Mouse (Mus musculus): ENCODE data around the gene Nudt9. TPM values are rescaled to one million over a fixed set of nuclear protein-coding genes. Genes with fewer than 3 reads are reported as not detected.
"Not testable (repeated sequence)": the region's sequence is repeated elsewhere in the genome, so short reads cannot be mapped to it uniquely, and the experiment has no call there.

The Nudt9 gene
- polyA plus RNA-seq, 1 experiment from 2014 or later, result 56.6 TPM

GRCm38 (mm10) chr5:104021597-104022378, 24.3 kb upstream of the Nudt9 start, which contains the start of gene Hsd17b11:
Gene Hsd17b11, minus strand, starts transcription at chr5:104021919.
- peak; percentile 83 for ATAC-seq (replicated peaks)

DNA sequence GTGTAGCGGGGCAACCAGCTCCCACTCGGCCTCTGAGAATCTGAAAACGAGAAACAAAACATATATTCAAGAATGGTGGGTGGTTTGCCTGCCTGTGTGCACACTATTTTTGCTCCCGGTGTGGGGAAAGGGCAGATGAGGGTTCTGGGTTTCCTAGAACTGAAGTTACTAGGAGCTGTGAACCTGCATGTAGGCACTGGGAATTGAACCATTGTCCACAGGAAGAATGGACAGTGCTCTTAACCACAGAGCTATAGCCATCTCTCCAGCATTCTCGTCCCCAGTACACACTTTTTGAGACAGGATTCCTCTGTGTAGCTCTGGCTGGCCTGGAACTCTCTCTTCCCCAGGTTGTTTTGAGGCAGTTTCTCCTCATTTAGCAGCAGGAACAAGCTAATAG, 23.5 kb upstream of the Nudt9 start:
- peak overlapping the region; percentile 75 for H3K4me2 ChIP-seq (replicated peaks)
- peaks cover 9% of the 10 kb centered on the region; the same call in 1 of the 2 replicates for H3K27me3 ChIP-seq
- H3K4me1 ChIP-seq, result peaks cover 7% of the 10 kb centered on the region; the same call in 1 of the 2 replicates
- H3K27ac ChIP-seq (replicated peaks), result no peak overlapping the region
- H3K36me3 ChIP-seq, result no peaks in the 10 kb centered on the region
- no peaks in the 10 kb centered on the region for H3K9me3 ChIP-seq
- H3K4me3 ChIP-seq, result peak overlapping the region; percentile 51
- 30% methylated on average over 5 of the region's 5 CpGs for WGBS
- ATAC-seq (replicated peaks), result no peak
- H3K9ac ChIP-seq (replicated peaks), result no peak overlapping the region

More at GRCm38 (mm10) chr5:104021597-104022378, 24.3 kb upstream of the Nudt9 start, which contains the start of gene Hsd17b11:
- peak within 1 kb of the TSS; percentile 75 for H3K4me2 ChIP-seq (replicated peaks)
- H3K9me3 ChIP-seq, result no peaks in the 10 kb centered on the region
- peaks cover 7% of the 10 kb centered on the region; the same call in 1 of the 2 replicates for H3K4me1 ChIP-seq
- 1% methylated on average over 31 of the region's 31 CpGs for WGBS
- peak within 1 kb of the TSS; percentile 9; the same call in 1 of the 2 replicates for H3K27ac ChIP-seq (replicated peaks)
- H3K27me3 ChIP-seq, result peaks cover 9% of the 10 kb centered on the region; the same call in 1 of the 2 replicates
- no peaks in the 10 kb centered on the region for H3K36me3 ChIP-seq
- peak within 1 kb of the TSS; percentile 51 for H3K4me3 ChIP-seq
- H3K9ac ChIP-seq (replicated peaks), result peak within 1 kb of the TSS; percentile 62

DNA sequence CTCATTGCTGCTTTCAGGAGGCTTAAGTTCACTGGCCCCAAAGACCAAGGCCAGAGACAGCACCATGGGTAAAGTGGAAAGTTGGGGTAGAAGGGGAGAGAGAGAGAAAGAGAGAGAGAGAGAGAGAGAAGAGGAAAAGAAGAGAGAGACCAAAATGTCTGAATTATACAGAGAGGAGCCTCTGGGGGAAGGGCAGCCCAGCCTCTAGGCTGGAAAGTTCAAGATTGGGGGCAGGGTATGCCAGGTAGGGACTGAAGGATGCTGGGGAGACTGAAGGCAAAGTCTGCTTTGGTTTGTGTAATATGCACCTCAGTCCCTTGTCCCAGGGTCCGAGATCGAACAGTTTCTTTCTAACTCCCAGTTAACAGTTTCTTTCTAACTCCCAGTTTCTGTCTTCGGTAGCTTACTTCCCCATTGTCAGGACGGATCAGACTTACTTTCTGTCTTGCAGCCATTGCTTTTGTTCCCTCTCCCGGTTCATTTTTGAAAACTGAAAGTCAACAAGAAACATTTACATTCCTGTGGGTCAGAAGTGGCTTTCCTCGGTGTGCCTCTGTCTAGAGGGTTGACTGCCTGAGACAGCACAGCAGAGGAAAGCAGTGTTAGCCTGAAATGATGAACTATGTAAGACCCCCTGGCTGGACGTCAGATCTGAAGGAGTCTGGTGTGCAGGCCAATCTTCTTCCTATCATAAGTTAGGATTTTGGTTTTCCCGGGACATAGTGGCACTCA, 22.7 kb upstream of the Nudt9 start:
- H3K4me1 ChIP-seq, result peaks cover 7% of the 10 kb centered on the region; the same call in 1 of the 2 replicates
- H3K9ac ChIP-seq (replicated peaks), result no peak overlapping the region
- H3K9me3 ChIP-seq, result no peaks in the 10 kb centered on the region
- no peak overlapping the region for H3K4me3 ChIP-seq
- H3K27me3 ChIP-seq, result peaks cover 9% of the 10 kb centered on the region; the same call in 1 of the 2 replicates
- no peak for ATAC-seq (replicated peaks)
- no peak overlapping the region for H3K4me2 ChIP-seq (replicated peaks)
- no peak overlapping the region for H3K27ac ChIP-seq (replicated peaks)
- WGBS, result 74% methylated on average over 8 of the region's 8 CpGs
- no peaks in the 10 kb centered on the region for H3K36me3 ChIP-seq

- H3K27me3 ChIP-seq; H3K4me3 ChIP-seq; H3K9me3 ChIP-seq; H3K4me2 ChIP-seq (replicated peaks); H3K4me1 ChIP-seq; H3K36me3 ChIP-seq; ATAC-seq (replicated peaks); H3K9ac ChIP-seq (replicated peaks); H3K27ac ChIP-seq (replicated peaks): not testable (repeated sequence)
- WGBS, result 82% methylated on average over 5 of the region's 5 CpGs
Measured at GRCm38 (mm10) chr5:104024193-104024592, 21.9 kb upstream of the Nudt9 start.

DNA sequence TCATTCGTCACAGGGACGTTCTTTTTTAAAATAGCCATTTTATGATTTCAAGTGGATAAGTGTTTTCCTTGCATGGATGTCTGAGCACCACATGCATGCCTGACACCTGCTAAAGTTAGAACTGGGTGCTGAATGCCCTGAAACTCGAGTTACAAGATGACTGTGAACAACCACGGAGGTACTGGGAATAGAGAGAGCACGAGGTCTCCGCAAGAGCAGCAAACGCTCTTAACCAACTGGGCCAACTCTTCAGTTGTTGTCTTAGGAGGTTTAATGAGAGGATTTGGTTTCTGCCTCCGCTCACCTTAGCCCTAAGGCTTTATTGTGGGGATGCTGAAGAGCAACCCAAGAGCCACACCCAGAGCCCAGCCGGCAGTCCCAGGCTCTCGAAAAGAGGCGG, 21.3 kb upstream of the Nudt9 start:
- Histone ChIP-seq H3K36me3 (no peaks in the 10 kb centered on the region), H3K9ac (replicated peaks) (no peak overlapping the region), H3K27me3 (peaks cover 9% of the 10 kb centered on the region; the same call in 1 of the 2 replicates), H3K4me1 (peaks cover 7% of the 10 kb centered on the region; the same call in 1 of the 2 replicates), H3K4me2 (replicated peaks) (no peak overlapping the region), H3K4me3 (no peak overlapping the region), H3K27ac (replicated peaks) (no peak overlapping the region), H3K9me3 (no peaks in the 10 kb centered on the region)
- ATAC-seq (replicated peaks), result no peak
- WGBS, result 74% methylated on average over 11 of the region's 11 CpGs

GRCm38 (mm10) chr5:104025245-104025854, 20.8 kb upstream of the Nudt9 start:
- Histone ChIP-seq H3K9ac (replicated peaks) (no peak overlapping the region), H3K4me2 (replicated peaks) (no peak overlapping the region), H3K4me3 (no peak overlapping the region), H3K27ac (replicated peaks) (no peak overlapping the region), H3K36me3 (no peaks in the 10 kb centered on the region), H3K27me3 (peaks cover 9% of the 10 kb centered on the region; the same call in 1 of the 2 replicates), H3K9me3 (no peaks in the 10 kb centered on the region), H3K4me1 (peaks cover 7% of the 10 kb centered on the region; the same call in 1 of the 2 replicates)
- ATAC-seq (replicated peaks), result no peak
- 50% methylated on average over 17 of the region's 17 CpGs for WGBS

GRCm38 (mm10) chr5:104032434-104033097, 13.5 kb upstream of the Nudt9 start:
- WGBS, result 88% methylated on average over 2 of the region's 2 CpGs
- Histone ChIP-seq H3K4me1 (no peaks in the 10 kb centered on the region), H3K9ac (replicated peaks) (no peak overlapping the region), H3K27me3 (no peaks in the 10 kb centered on the region), H3K4me3 (no peak overlapping the region), H3K4me2 (replicated peaks) (no peak overlapping the region), H3K27ac (replicated peaks) (no peak overlapping the region), H3K9me3 (no peaks in the 10 kb centered on the region), H3K36me3 (no peaks in the 10 kb centered on the region)
- no peak for ATAC-seq (replicated peaks)

GRCm38 (mm10) chr5:104035066-104035465, 11.0 kb upstream of the Nudt9 start:
- H3K27me3 ChIP-seq, result no peaks in the 10 kb centered on the region
- no peak overlapping the region for H3K4me3 ChIP-seq
- H3K9me3 ChIP-seq, result no peaks in the 10 kb centered on the region
- no peak overlapping the region for H3K27ac ChIP-seq (replicated peaks)
- H3K4me1 ChIP-seq, result no peaks in the 10 kb centered on the region
- H3K36me3 ChIP-seq, result no peaks in the 10 kb centered on the region
- H3K4me2 ChIP-seq (replicated peaks), result no peak overlapping the region
- ATAC-seq (replicated peaks), result no peak
- no peak overlapping the region for H3K9ac ChIP-seq (replicated peaks)

GRCm38 (mm10) chr5:104035824-104036223, 10.3 kb upstream of the Nudt9 start:
- Histone ChIP-seq H3K27ac (replicated peaks) (no peak overlapping the region), H3K36me3 (no peaks in the 10 kb centered on the region), H3K4me3 (no peak overlapping the region), H3K4me1 (no peaks in the 10 kb centered on the region), H3K27me3 (no peaks in the 10 kb centered on the region), H3K4me2 (replicated peaks) (no peak overlapping the region), H3K9me3 (no peaks in the 10 kb centered on the region), H3K9ac (replicated peaks) (no peak overlapping the region)
- WGBS, result 45% methylated on average over 1 of the region's 1 CpGs
- no peak for ATAC-seq (replicated peaks)

DNA sequence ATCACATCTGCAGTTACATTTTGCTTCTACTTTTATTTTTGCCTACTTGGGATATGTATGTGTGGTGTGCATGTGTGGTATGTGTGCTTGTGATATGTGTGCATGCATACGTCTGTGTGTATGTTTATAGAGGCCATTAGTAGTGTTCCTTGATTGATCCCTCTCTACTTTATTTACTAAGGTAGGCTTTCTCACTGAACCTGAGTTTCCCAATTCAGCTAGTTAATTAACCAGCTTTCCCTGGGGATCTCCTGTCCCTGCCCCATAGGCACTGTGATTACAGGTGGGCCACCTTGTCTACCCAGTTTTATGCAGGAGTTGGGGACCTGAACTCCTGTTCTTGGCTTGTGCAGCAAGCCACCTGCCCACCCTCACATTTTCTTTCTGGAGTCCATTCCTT, 9.4 kb upstream of the Nudt9 start:
- Histone ChIP-seq H3K4me2 (replicated peaks) (no peak overlapping the region), H3K9me3 (no peaks in the 10 kb centered on the region), H3K36me3 (no peaks in the 10 kb centered on the region), H3K27ac (replicated peaks) (no peak overlapping the region), H3K4me3 (no peak overlapping the region), H3K4me1 (no peaks in the 10 kb centered on the region), H3K27me3 (no peaks in the 10 kb centered on the region), H3K9ac (replicated peaks) (no peak overlapping the region)
- no peak for ATAC-seq (replicated peaks)
- 94% methylated on average over 1 of the region's 1 CpGs for WGBS

DNA sequence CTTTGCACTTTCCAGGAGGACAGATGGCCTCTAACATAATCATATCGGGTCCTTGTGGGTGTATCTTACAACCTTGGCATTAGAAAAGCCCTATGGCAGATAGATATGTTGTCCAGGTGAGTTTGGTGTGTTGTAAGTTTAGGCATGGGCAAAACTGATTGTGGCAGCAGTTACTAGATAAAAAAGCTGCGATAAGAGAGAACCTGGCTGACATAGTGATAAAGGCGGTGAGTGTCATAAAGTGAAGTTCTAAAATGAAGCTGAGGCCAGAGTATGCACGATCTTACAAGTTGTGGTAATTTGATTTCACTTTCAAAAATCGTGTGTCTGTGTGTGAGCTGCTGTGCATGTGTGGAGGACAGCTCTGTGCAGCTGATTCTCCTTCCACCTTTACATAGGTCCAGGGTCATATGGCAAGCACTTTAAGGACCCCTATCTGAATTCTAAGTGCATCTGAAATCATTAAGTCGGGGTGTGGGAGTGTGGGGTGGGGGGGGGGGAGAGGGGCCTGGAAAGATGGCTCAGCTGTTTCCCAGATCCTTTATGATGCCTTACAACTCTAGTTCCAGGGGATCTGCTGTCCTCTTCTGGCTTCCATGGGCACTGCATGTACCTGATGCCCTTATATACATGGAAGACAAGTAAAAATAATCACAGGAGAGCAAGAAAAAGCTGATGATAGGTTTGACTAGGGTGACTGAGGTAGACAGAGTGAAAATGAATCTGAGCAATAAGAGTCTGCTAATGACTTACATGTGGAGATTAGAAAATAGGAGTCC, 6.8 kb upstream of the Nudt9 start:
- Histone ChIP-seq H3K4me2 (replicated peaks) (no peak overlapping the region), H3K9ac (replicated peaks) (no peak overlapping the region), H3K27ac (replicated peaks) (no peak overlapping the region), H3K36me3 (no peaks in the 10 kb centered on the region), H3K4me1 (no peaks in the 10 kb centered on the region), H3K9me3 (no peaks in the 10 kb centered on the region), H3K27me3 (no peaks in the 10 kb centered on the region), H3K4me3 (no peak overlapping the region)
- 67% methylated on average over 6 of the region's 6 CpGs for WGBS
- no peak; the same call in 1 of the 2 replicates for ATAC-seq (replicated peaks)

Data from forebrain, embryonic 15.5 days (tissue).